Mouse (Mus musculus) lung, postnatal 0 days (tissue): ENCODE measurements at regions not wholly inside any gene's neighbourhood (a gene's known extent, or its start where the extent isn't known, plus 50 kb on each side); places are given as distances from the start of the nearest gene placed in this dataset.
"Not testable (repeated sequence)": the region's sequence is repeated elsewhere in the genome, so short reads cannot be mapped to it uniquely, and the experiment has no call there.

Experiments used
- CTCF ChIP-seq: IDR thresholded peaks from 2 replicates; pipeline ENCODE4 v1.5.1; 2016; ENCODE audit warnings: antibody characterized with exemption, mild to moderate bottlenecking
- EP300 ChIP-seq: IDR thresholded peaks from 2 replicates; pipeline ENCODE4 v1.6.1; 2016; ENCODE audit warnings: antibody characterized with exemption, mild to moderate bottlenecking, control low read depth

DNA sequence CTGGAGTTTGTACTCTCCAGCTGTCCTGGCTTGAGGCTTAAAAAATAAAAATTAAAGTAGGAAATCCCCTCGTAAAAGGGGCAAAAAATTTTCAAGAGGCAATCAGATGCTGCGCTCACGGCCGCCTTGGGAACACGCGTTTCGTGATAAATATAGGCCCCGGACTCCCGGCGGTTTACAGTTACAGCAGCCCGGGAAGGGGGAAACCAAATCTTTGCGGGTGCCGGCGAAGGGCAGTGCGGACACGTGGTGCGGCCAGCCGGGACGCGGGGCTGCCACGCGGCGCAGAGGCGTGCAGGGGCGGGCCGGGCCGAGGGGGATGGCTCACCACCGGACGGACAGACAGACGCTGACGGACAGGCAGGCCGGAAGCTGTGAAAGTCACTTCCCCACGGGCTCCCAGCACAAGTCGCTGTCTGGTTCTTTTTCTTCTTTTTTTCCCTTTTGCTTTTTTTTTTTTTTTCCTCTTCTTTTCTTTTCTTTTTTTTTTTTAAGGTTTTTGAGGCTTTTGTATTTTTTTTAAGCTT, 1427.6 kb upstream of the Pcdh20 start:
- not testable (repeated sequence) for TF ChIP-seq EP300, CTCF
